Mouse (Mus musculus) embryonic facial prominence, embryonic 11.5 days (tissue): Measurements from ENCODE around the gene Dazap2. TPM values are rescaled to one million over a fixed set of nuclear protein-coding genes. Genes with fewer than 3 reads are reported as not detected.
A peak's percentile ranks its signal among the peaks of the same experiment; 100 is the strongest.

Experiments used
- ATAC-seq: fragments of 200-750 bp; cut with Nextera tagmentation; replicated peaks from 2 replicates; pipeline ENCODE4 v1.8.0; 2017; ENCODE audit warnings: low read depth; ENCODE audit not compliant: insufficient number of reproducible peaks, low FRiP score, low TSS enrichment
- DNase-seq: peaks from one replicate; pipeline ENCODE4 v3.0.0-alpha.2; 2015; ENCODE audit warnings: low spot score
- H3K27ac ChIP-seq: fragments of 300-500 bp; sonication (generic); replicated peaks from 2 replicates; pipeline ENCODE4 v1.5.1; 2014; ENCODE audit warnings: mild to moderate bottlenecking, low read depth, low read length, control low read depth
- H3K27me3 ChIP-seq: fragments of 300-500 bp; sonication (generic); 2 replicates; pipeline ENCODE4 v1.6.1; 2014; ENCODE audit warnings: mild to moderate bottlenecking, low read length, moderate library complexity, mixed read lengths; ENCODE audit not compliant: control insufficient read depth, insufficient read depth
- H3K36me3 ChIP-seq: fragments of 300-500 bp; sonication (generic); replicated peaks from 2 replicates; pipeline ENCODE4 v1.6.1; 2014; ENCODE audit warnings: low read depth, mild to moderate bottlenecking, low read length, moderate library complexity, mixed read lengths; ENCODE audit not compliant: control insufficient read depth, insufficient read depth
- H3K4me1 ChIP-seq: fragments of 300-500 bp; sonication (generic); 2 replicates; pipeline ENCODE4 v1.6.1; 2014; ENCODE audit warnings: low read length, mixed read lengths; ENCODE audit not compliant: control insufficient read depth, insufficient read depth
- H3K4me2 ChIP-seq: fragments of 300-500 bp; sonication (generic); 2 replicates; pipeline ENCODE4 v1.6.1; 2014; ENCODE audit warnings: low read depth, mild to moderate bottlenecking, control low read depth, low read length, moderate library complexity
- H3K4me3 ChIP-seq: fragments of 300-500 bp; sonication (generic); 2 replicates; pipeline ENCODE4 v1.5.1; 2014; ENCODE audit warnings: low read depth, low read length, control low read depth
- H3K9ac ChIP-seq: fragments of 300-500 bp; sonication (generic); replicated peaks from 2 replicates; pipeline ENCODE4 v1.6.1; 2014; ENCODE audit warnings: mild to moderate bottlenecking, control low read depth, low read length
- H3K9me3 ChIP-seq: fragments of 300-500 bp; sonication (generic); replicated peaks from 2 replicates; pipeline ENCODE4 v1.6.1; 2016; ENCODE audit warnings: mild to moderate bottlenecking, low read length, inconsistent platforms, mixed read lengths; ENCODE audit not compliant: control insufficient read depth
- WGBS: fragments of 180-500 bp; shearing (Covaris S2); extraction: QIAGEN DNeasy Blood & Tissue Kit; methylation state at CpG from one replicate; pipeline ENCODE4 v1.1.7; 2014; 5-methylcytosine and 5-hydroxymethylcytosine counted together
- polyA plus RNA-seq: library from polyadenylated mRNA; unstranded; fragments of >200 nt; fragmentation: Nextera tagmentation; extraction: Ambion mirVana; gene quantifications from 2 replicates; pipeline ENCODE4 v1.2.1, GENCODE M21; 2014

The Dazap2 gene
- polyA plus RNA-seq, 1 experiment from 2014 or later, result 210 TPM

- 81% methylated on average over 16 of the region's 16 CpGs for WGBS
- Histone ChIP-seq H3K36me3 (no peaks in the 10 kb centered on the region), H3K9me3 (no peaks in the 10 kb centered on the region)
Observed at GRCm38 (mm10) chr15:100577972-100578371, 37.2 kb upstream of the Dazap2 start.

DNA sequence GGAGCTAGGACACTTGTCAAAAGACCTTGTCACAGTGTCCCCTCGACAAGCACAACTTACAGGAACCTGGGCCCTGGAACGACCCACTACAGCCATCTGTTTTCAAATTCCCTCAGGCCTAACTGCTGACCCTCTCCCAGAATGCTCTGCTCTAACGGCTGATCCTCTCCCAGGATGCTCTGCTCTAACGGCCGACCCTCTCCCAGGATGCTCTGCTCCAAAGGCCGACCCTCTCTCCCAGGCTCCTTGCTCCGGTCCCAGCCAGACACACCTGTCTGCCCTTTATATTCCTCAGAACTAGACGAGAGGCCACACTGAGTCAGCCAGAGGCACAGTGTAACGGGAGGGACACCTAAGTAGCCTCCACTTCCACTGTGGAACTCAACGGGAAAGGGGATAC, 35.0 kb upstream of the Dazap2 start:
- no peak overlapping the region for H3K27ac ChIP-seq
- H3K9me3 ChIP-seq, result no peaks in the 10 kb centered on the region
- no peaks in the 10 kb centered on the region for H3K36me3 ChIP-seq
- H3K4me1 ChIP-seq, result no peaks in the 10 kb centered on the region
- no peaks in the 10 kb centered on the region for H3K27me3 ChIP-seq
- H3K9ac ChIP-seq, result no peak overlapping the region
- no peak overlapping the region for H3K4me3 ChIP-seq
- no peak for ATAC-seq
- no peak overlapping the region for H3K4me2 ChIP-seq
- DNase-seq, result no peak
- WGBS, result 89% methylated on average over 10 of the region's 10 CpGs

More at GRCm38 (mm10) chr15:100577972-100578371, 37.2 kb upstream of the Dazap2 start:
- Histone ChIP-seq H3K27ac (no peak overlapping the region), H3K9ac (no peak overlapping the region), H3K4me1 (no peaks in the 10 kb centered on the region), H3K27me3 (no peaks in the 10 kb centered on the region), H3K4me3 (no peak overlapping the region), H3K4me2 (no peak overlapping the region)
- no peak for ATAC-seq
- DNase-seq, result no peak

GRCm38 (mm10) chr15:100585931-100586330, 29.2 kb upstream of the Dazap2 start:
- WGBS, result 90% methylated on average over 16 of the region's 16 CpGs
- Histone ChIP-seq H3K9me3 (no peaks in the 10 kb centered on the region), H3K27me3 (no peaks in the 10 kb centered on the region), H3K36me3 (no peaks in the 10 kb centered on the region), H3K4me1 (no peaks in the 10 kb centered on the region), H3K4me3 (no peak overlapping the region), H3K9ac (no peak overlapping the region), H3K27ac (no peak overlapping the region), H3K4me2 (no peak overlapping the region)
- no peak for DNase-seq
- ATAC-seq, result no peak

DNA sequence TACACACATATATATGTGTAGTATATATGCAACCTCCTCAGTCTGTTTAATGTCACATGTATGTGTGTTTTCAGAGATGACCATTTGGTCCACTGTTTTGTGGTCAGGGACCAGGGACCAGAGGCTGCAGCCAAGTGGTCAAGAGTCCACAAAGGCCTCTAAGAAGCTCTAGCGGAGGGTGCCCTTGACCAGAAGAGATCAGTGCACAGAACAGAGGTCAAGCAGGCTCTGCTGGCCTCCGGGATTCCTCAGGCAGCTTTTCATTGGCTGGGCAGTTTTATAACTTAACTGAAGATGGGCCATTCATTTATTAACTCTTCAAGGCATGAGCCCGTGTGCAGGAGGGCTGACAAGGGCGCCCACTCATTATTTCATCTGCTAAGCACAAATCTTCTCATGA, 28.0 kb upstream of the Dazap2 start:
- no peaks in the 10 kb centered on the region for H3K36me3 ChIP-seq
- 72% methylated on average over 4 of the region's 4 CpGs for WGBS
- no peak for ATAC-seq

DNA sequence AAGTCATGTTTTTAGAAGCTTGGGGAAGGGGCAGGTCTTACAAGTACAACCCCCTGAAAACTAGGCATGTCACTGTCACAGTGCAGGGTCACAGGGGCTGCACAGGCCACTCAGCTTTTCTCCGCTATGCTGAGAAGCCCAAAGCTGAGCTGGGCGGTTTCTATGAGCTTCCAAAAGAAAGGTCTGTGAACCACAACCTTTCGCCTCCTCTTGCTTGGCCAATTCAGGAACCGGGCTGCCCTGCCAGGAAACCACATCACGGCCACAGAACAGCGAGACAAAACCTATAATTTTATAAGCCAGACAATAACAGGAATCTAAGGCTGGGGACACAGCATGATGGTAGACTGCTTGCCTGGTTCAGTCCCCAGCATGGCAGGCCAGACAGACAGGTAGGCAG, 26.9 kb upstream of the Dazap2 start:
- Histone ChIP-seq H3K4me2 (no peak overlapping the region), H3K9me3 (no peaks in the 10 kb centered on the region), H3K27ac (no peak overlapping the region), H3K9ac (no peak overlapping the region), H3K27me3 (no peaks in the 10 kb centered on the region), H3K36me3 (no peaks in the 10 kb centered on the region), H3K4me3 (no peak overlapping the region), H3K4me1 (no peaks in the 10 kb centered on the region)
- WGBS, result 72% methylated on average over 6 of the region's 6 CpGs
- ATAC-seq (no peak), DNase-seq (no peak)

More for the DNA sequence above, 28.0 kb upstream of the Dazap2 start:
- DNase-seq, result no peak
- Histone ChIP-seq H3K4me3 (no peak overlapping the region), H3K4me2 (no peak overlapping the region), H3K4me1 (no peaks in the 10 kb centered on the region), H3K27ac (no peak overlapping the region), H3K9me3 (no peaks in the 10 kb centered on the region), H3K9ac (no peak overlapping the region), H3K27me3 (no peaks in the 10 kb centered on the region)

GRCm38 (mm10) chr15:100590436-100590835, 24.7 kb upstream of the Dazap2 start:
- no peaks in the 10 kb centered on the region for H3K36me3 ChIP-seq
- H3K9me3 ChIP-seq, result no peaks in the 10 kb centered on the region
- DNase-seq, result no peak
- no peaks in the 10 kb centered on the region for H3K27me3 ChIP-seq
- no peak for ATAC-seq
- no peak overlapping the region for H3K4me3 ChIP-seq
- H3K27ac ChIP-seq, result no peak overlapping the region
- no peak overlapping the region for H3K4me2 ChIP-seq
- no peaks in the 10 kb centered on the region for H3K4me1 ChIP-seq
- 74% methylated on average over 8 of the region's 8 CpGs for WGBS
- no peak overlapping the region for H3K9ac ChIP-seq

- ATAC-seq (no peak), DNase-seq (no peak)
- WGBS, result 76% methylated on average over 6 of the region's 6 CpGs
- Histone ChIP-seq H3K4me2 (no peak overlapping the region), H3K4me1 (no peaks in the 10 kb centered on the region), H3K9me3 (no peaks in the 10 kb centered on the region), H3K4me3 (no peak overlapping the region), H3K27me3 (no peaks in the 10 kb centered on the region), H3K27ac (no peak overlapping the region), H3K36me3 (no peaks in the 10 kb centered on the region), H3K9ac (no peak overlapping the region)
Observed at GRCm38 (mm10) chr15:100592817-100593216, 22.3 kb upstream of the Dazap2 start.

DNA sequence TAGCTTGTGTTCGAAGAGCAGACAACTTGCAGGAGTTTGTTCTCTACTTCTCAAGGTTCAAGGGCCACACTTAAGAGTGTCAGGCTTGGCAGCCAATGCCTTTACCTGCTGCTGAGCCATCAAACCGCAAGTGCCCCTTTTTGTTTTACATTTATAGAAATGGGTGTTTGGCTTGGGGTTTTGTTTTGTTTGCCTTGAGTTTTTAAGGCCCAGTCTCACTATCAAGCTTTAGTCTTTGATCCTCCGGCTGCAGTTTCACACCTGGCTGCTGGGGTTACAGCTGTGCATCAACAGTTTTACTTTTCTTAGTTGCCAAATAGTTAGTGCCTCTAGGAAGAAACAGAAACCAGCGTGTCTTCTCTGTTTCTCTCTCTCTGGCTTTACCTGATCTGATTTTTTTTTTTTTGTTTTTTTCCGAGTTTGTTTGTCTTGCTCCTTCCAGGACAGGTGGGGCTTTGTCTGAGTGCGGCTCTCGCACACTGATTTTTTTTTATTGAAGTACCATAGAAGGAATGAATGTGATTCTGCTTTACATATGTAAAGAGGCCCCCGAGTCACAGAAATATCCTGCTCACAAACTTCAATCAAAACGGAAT, 16.8 kb upstream of the Dazap2 start:
- H3K9ac ChIP-seq, result no peak overlapping the region
- H3K27me3 ChIP-seq, result peaks cover 14% of the 10 kb centered on the region
- no peaks in the 10 kb centered on the region for H3K36me3 ChIP-seq
- H3K4me2 ChIP-seq, result peak overlapping the region; percentile 92
- H3K4me3 ChIP-seq, result peak overlapping the region; percentile 77
- H3K9me3 ChIP-seq, result no peaks in the 10 kb centered on the region
- ATAC-seq (no peak), DNase-seq (peak; percentile 11)
- no peak overlapping the region for H3K27ac ChIP-seq
- 28% methylated on average over 9 of the region's 9 CpGs for WGBS
- no peaks in the 10 kb centered on the region; the same call in 1 of the 2 replicates for H3K4me1 ChIP-seq
